Mouse (Mus musculus): Measurements from ENCODE around the gene Trim27. TPM values are rescaled to one million over a fixed set of nuclear protein-coding genes. Genes with fewer than 3 reads are reported as not detected.

Gene Trim27
- total RNA-seq, 1 experiment = 128 TPM

- H3K4me1 ChIP-seq (ENCODE audit: control insufficient read depth in 2 of 2, insufficient read depth in 2 of 2, low read length in 2 of 2, poor library complexity in 1 of 2) = peaks cover 1 to 8% of the 10 kb centered on the region in 2 experiments; a peak in 1 of 4 replicates
- no peak for DNase-seq (ENCODE audit: low read depth, low spot score)
- in situ Hi-C loops (cut with MboI; ENCODE audit: low sequenced_read_pairs in 2 of 2, unreplicated experiment in 2 of 2) = no loop called here
- TF ChIP-seq ZC3H11A (IDR thresholded peaks at IDR 0.05; ENCODE audit: borderline replicate concordance, low read depth, low read length) (no peak), CHD2 (IDR thresholded peaks at IDR 0.05; ENCODE audit: low read depth, low read length) (no peak), ZNF384 (IDR thresholded peaks at IDR 0.05; ENCODE audit: low read depth, low read length) (no peak), MAFK (IDR thresholded peaks at IDR 0.05; ENCODE audit: insufficient read depth, low read depth, low read length) (no peak), HCFC1 (IDR thresholded peaks at IDR 0.05; ENCODE audit: borderline replicate concordance, insufficient read depth, low read length) (no peak)
- H3K4me3 ChIP-seq (ENCODE audit: insufficient read depth in 1 of 2, low read depth in 1 of 2, low read length in 2 of 2, poor library complexity in 1 of 2, severe bottlenecking in 1 of 2) = no peak overlapping the region
- H3K9me3 ChIP-seq (ENCODE audit: control insufficient read depth, insufficient read depth, low read depth, low read length) = no peaks in the 10 kb centered on the region
- peaks cover 62% of the 10 kb centered on the region for H3K36me3 ChIP-seq (ENCODE audit: control insufficient read depth, insufficient read depth, low read length, poor library complexity, severe bottlenecking)
- no peak overlapping the region for H3K27ac ChIP-seq (ENCODE audit: insufficient read depth, low read depth, low read length, poor library complexity, severe bottlenecking)
- no peak overlapping the region for H3K9ac ChIP-seq (ENCODE audit: insufficient read depth, low read depth, low read length, poor library complexity, severe bottlenecking)
Measured at GRCm38 (mm10) chr13:21185521-21185920, 6.3 kb downstream of the Trim27 start.

- H3K9ac ChIP-seq (ENCODE audit: insufficient read depth, low read depth, low read length, poor library complexity, severe bottlenecking) = no peak overlapping the region
- in situ Hi-C loops (cut with MboI; ENCODE audit: low sequenced_read_pairs in 2 of 2, unreplicated experiment in 2 of 2) = no loop called here
- TF ChIP-seq ZC3H11A (IDR thresholded peaks at IDR 0.05; ENCODE audit: borderline replicate concordance, low read depth, low read length) (no peak), ZNF384 (IDR thresholded peaks at IDR 0.05; ENCODE audit: low read depth, low read length) (no peak), CHD2 (IDR thresholded peaks at IDR 0.05; ENCODE audit: low read depth, low read length) (no peak), HCFC1 (IDR thresholded peaks at IDR 0.05; ENCODE audit: borderline replicate concordance, insufficient read depth, low read length) (no peak), MAFK (IDR thresholded peaks at IDR 0.05; ENCODE audit: insufficient read depth, low read depth, low read length) (no peak)
- H3K4me1 ChIP-seq (ENCODE audit: control insufficient read depth in 2 of 2, insufficient read depth in 2 of 2, low read length in 2 of 2, poor library complexity in 1 of 2) = no peaks in the 10 kb centered on the region
- H3K4me3 ChIP-seq (ENCODE audit: insufficient read depth in 1 of 2, low read depth in 1 of 2, low read length in 2 of 2, poor library complexity in 1 of 2, severe bottlenecking in 1 of 2) = no peak overlapping the region
- peaks cover 20% of the 10 kb centered on the region for H3K36me3 ChIP-seq (ENCODE audit: control insufficient read depth, insufficient read depth, low read length, poor library complexity, severe bottlenecking)
- DNase-seq (ENCODE audit: low read depth, low spot score) = no peak
- no peak overlapping the region for H3K27ac ChIP-seq (ENCODE audit: insufficient read depth, low read depth, low read length, poor library complexity, severe bottlenecking)
- no peaks in the 10 kb centered on the region for H3K9me3 ChIP-seq (ENCODE audit: control insufficient read depth, insufficient read depth, low read depth, low read length)
Measured at GRCm38 (mm10) chr13:21195406-21196228, 16.4 kb downstream of the Trim27 start.

- Histone ChIP-seq H3K9me3 (ENCODE audit: control insufficient read depth, insufficient read depth, low read depth, low read length) (no peaks in the 10 kb centered on the region), H3K9ac (ENCODE audit: insufficient read depth, low read depth, low read length, poor library complexity, severe bottlenecking) (no peak overlapping the region), H3K4me1 (ENCODE audit: control insufficient read depth in 2 of 2, insufficient read depth in 2 of 2, low read length in 2 of 2, poor library complexity in 1 of 2) (no peaks in the 10 kb centered on the region), H3K4me3 (ENCODE audit: insufficient read depth in 1 of 2, low read depth in 1 of 2, low read length in 2 of 2, poor library complexity in 1 of 2, severe bottlenecking in 1 of 2) (no peak overlapping the region), H3K36me3 (ENCODE audit: control insufficient read depth, insufficient read depth, low read length, poor library complexity, severe bottlenecking) (peaks cover 5% of the 10 kb centered on the region), H3K27ac (ENCODE audit: insufficient read depth, low read depth, low read length, poor library complexity, severe bottlenecking) (no peak overlapping the region)
- TF ChIP-seq HCFC1 (IDR thresholded peaks at IDR 0.05; ENCODE audit: borderline replicate concordance, insufficient read depth, low read length) (no peak), CHD2 (IDR thresholded peaks at IDR 0.05; ENCODE audit: low read depth, low read length) (no peak), ZNF384 (IDR thresholded peaks at IDR 0.05; ENCODE audit: low read depth, low read length) (no peak), MAFK (IDR thresholded peaks at IDR 0.05; ENCODE audit: insufficient read depth, low read depth, low read length) (no peak), ZC3H11A (IDR thresholded peaks at IDR 0.05; ENCODE audit: borderline replicate concordance, low read depth, low read length) (no peak)
- in situ Hi-C loops (cut with MboI; ENCODE audit: low sequenced_read_pairs in 2 of 2, unreplicated experiment in 2 of 2) = no loop called here
- no peak for DNase-seq (ENCODE audit: low read depth, low spot score)
Measured at GRCm38 (mm10) chr13:21197721-21198120, 18.5 kb downstream of the Trim27 start.

- TF ChIP-seq HCFC1 (IDR thresholded peaks at IDR 0.05; ENCODE audit: borderline replicate concordance, insufficient read depth, low read length) (no peak), CHD2 (IDR thresholded peaks at IDR 0.05; ENCODE audit: low read depth, low read length) (no peak), ZNF384 (IDR thresholded peaks at IDR 0.05; ENCODE audit: low read depth, low read length) (peak; percentile 82; the same call in 1 of the 2 replicates)
- Histone ChIP-seq H3K27ac (ENCODE audit: insufficient read depth, low read depth, low read length, poor library complexity, severe bottlenecking) (no peak overlapping the region), H3K4me1 (ENCODE audit: control insufficient read depth in 2 of 2, insufficient read depth in 2 of 2, low read length in 2 of 2, poor library complexity in 1 of 2) (no peaks in the 10 kb centered on the region), H3K36me3 (ENCODE audit: control insufficient read depth, insufficient read depth, low read length, poor library complexity, severe bottlenecking) (peaks cover 3% of the 10 kb centered on the region), H3K9me3 (ENCODE audit: control insufficient read depth, insufficient read depth, low read depth, low read length) (no peaks in the 10 kb centered on the region), H3K9ac (ENCODE audit: insufficient read depth, low read depth, low read length, poor library complexity, severe bottlenecking) (no peak overlapping the region), H3K4me3 (ENCODE audit: insufficient read depth in 1 of 2, low read depth in 1 of 2, low read length in 2 of 2, poor library complexity in 1 of 2, severe bottlenecking in 1 of 2) (no peak overlapping the region)
- in situ Hi-C loops (cut with MboI; ENCODE audit: low sequenced_read_pairs in 2 of 2, unreplicated experiment in 2 of 2) = no loop called here
- no peak for DNase-seq (ENCODE audit: low read depth, low spot score)
Measured at GRCm38 (mm10) chr13:21198313-21198712, 19.1 kb downstream of the Trim27 start.

Measured in ES-E14 (cell line).